Mouse (Mus musculus) gonadal fat pad, adult 2 months (tissue): ENCODE data around the gene Dapp1. TPM values are rescaled to one million over a fixed set of nuclear protein-coding genes. Genes with fewer than 3 reads are reported as not detected.
A peak's percentile ranks its signal among the peaks of the same experiment; 100 is the strongest.

Experiments used
- DNase-seq: peaks from one replicate; pipeline ENCODE4 v3.0.0-alpha.2; 2012; ENCODE audit warnings: low read depth
- polyA plus RNA-seq: library from polyadenylated mRNA; depleted of rRNA; stranded (reverse); fragments of >200 nt; gene quantifications from 2 replicates; pipeline ENCODE4 v1.2.3, GENCODE M21; 2012; rRNA removed

The Dapp1 gene
- polyA plus RNA-seq = 3.1 and 3.3 TPM in 2 replicates

DNA sequence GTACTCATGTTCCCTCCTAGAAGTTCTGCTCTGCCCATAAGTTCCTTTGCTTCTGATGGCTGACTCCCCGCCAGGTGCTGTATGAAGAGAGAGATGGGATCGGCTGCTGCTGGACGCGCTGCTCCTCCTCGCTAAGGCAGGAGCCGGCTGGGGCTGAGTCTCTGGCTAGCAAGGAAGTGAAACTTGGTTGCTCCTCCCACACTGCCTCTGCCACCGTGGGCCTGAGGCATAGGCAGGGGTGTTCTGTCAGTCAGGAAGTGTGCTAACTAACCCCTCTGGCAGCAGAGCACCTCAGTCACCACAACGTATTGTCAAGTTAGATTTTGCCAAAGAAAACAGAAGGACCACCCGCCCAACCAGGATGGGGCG lies at the start of gene Dapp1:
TSS of gene Dapp1 (minus strand) at position 164 of the 369 bp plus-strand sequence.
- DNase-seq = no peak

DNA sequence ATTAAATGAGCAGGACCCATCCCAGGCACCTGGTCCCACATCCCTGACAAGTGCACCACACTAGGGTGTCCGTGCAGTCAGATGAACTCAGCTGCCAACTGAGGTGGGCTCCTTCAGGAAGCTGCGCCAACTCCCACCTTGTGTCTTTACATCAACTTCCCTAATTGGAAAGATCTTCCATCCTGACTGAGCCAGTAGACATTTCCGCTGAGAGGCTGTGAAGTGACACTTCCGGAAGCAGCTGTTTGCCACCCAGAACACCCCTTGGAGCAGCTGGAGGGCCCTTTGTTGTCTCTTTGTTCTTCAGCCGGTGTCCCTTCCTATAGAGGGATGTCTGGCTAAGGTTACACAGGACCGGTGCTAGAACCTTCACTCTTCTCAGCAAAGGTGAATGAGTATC lies 49.2 kb upstream of the Dapp1 start:
- DNase-seq = no peak

DNA sequence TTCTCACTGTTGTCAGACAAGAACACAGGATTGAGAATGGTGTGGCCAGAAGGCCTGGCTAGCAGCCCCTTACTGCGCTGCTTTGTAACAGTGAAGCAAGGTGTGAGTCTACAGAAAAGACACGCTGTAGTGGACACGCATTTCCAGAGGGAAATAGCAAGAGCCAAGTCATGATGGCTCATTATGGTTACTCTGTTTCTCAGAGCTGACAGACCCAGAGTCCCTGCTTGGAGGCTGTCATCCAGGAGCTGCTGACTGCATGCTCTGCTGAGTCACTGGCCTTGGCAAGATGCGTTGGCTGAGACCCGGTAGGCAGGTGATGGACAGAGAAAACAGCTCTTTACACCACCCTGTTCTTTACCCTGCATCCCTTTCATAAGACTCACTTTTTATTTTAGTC lies 48.0 kb upstream of the Dapp1 start:
- no peak for DNase-seq

DNA sequence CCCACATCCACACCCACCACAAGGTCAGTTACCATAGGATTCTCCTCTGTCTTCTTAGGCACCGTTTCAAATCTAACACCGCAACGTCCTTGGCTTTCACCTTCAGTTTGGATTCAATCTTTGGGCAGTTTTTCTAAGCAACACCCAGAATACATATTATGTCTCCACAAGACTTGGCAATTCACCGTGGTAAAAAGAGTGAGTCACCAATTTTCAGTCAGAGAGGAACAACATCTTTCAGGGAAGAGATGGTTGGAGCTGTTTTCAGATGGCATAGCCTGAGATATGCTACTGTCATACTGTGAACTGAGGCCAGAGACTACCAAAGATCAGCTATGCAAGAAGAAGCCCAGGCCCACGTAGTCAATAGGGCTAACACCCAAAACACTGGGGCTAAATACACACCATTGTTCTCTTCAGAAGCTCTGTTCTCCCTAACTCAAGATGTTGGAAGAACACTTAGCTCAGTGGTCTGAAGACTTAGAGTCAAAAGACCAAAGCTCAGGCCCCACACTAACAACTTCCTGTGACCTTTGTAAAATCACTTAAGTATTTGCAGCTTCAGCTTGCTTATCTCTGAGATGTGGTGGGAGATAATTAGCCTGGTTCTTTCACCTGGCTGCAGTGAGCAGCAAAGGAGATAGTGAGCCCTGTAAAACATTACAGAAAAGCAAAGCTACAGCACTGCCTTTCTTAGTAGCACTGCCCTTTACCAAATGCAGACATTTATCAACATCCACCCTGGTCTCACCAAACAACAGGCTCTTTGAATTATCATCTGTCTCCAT lies 46.4 kb upstream of the Dapp1 start:
- no peak for DNase-seq

DNA sequence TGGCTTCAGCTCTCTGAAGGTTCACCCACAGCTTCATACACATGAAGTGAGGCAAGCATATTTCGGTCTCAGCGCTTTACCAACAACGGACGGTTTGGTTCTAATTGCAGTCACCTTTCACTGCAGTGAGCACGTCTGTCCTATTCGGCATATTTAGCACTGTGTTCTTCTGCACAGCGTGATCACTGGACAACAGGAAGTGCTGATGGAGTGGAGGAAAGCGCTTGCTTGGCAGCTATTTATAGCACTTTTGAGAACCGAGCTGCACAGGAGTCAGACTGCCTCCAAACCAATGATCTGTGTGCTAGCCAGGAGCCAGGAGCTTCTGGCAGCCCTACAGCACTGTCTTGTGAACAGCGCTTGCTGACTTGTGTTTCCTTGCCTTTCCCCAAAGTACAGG lies 44.9 kb upstream of the Dapp1 start:
- no peak for DNase-seq

DNA sequence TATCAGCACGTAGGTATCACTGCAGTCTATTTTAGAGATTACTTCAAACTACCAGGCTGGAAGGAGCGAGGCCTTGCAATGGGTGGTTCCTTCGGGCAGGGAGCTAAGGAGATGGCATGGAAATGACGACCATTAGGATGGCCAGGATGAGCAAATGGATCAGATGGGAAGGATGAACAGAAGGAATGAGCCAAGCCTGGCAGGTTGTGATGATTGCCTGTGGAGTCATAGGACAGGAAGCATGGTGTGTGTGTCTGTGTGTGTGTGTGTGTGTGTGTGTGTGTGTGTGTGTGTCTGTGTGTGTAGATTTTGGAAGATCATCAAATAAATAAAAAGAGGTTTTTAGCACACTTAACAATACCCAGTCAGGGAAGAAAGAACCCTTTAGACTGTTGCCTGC lies 41.3 kb upstream of the Dapp1 start:
- no peak for DNase-seq

DNA sequence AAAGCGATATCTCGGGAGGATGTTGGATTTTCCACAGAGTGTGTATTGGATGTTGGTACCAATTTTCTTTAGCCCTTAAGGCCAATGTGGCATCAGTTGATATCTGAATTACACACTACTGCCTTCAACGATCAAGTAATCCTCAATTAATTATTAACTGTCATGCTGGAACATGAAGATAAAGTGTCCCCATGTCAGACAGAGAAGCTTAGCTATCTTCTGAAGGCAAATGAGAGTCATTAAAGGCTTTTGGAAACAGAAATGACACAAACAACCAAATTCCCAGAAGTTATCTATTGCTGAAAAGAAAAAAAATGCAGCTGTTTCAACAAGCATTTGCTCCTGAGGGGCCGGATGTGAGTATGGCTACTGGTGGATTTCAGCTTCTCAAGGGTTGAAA lies 40.7 kb upstream of the Dapp1 start:
- DNase-seq = no peak

DNA sequence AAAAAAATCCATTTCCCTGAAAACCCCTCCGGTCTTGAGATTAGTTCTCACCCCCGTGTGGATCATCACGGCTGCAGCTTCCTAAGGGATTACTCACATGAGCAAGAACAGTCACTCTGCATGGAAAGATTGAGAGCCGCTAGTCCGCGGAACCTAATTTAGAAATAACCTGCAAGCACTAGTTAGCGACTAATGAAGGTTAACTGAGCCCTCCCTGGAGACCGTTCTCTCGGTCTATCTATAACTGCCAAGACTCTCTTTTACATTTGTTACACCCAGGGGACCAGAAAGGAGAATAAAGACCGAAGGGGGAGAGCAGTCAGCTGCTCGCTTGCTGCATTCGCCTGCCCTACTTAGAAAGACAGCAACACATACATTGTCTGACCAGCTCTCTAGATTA lies 35.5 kb upstream of the Dapp1 start:
- DNase-seq = no peak

DNA sequence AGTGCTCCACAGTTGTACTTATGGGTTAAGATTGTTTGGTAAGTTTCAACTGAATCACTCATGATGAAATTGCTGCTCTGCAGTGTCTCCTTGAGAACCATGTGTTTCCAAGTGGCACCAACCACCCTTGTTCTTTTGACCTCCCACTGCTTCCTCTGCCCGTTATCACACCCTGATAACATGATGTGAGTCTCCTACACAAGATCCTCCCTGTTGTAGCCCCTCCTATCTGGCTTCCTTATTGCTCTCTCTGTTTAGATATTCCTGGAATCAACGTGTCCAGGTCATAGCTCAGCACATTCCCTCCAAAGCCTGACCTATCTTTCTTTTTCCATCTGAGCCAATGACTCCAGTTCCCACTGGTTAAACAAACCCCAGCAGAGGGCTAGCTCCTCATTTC lies 33.4 kb upstream of the Dapp1 start:
- no peak for DNase-seq

DNA sequence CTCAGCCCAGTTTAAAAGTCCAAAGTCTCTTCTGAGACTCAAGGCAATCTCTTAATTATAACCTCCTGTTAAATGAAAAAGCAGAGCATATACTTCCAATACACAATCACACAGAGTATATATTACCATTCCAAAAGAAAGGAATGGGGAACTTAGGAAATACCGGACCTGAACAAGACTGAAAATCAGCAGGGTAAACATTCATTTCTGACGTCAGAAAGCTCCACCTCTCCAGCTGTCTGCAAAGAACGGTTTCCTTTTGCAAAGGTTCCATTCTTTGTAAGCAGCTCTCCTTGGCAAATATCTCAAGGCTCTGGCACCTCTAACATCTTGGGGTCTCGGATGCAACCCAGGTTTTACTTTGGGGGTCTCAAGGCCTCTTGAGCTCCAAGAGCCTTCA lies 31.0 kb upstream of the Dapp1 start:
- DNase-seq = no peak

DNA sequence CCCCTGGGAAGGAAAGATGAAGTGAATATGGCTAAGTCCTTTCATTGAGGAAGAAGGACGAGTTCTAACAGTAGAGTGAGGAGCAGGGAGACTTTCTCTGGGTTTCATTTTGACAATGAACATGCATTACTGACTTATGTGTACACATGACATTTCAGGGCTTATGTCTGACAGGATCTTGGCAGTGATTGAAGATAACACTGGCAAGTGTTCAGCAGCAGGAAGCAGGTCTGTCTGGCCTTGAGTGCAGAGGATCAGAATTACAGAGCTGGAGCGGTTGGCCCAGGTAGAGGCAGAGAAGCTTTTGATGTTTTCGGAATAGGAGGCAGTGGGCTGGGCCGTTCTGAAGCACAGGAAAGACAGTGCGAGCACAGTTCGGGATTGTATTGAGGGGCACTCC lies 26.8 kb upstream of the Dapp1 start:
- DNase-seq = no peak

DNA sequence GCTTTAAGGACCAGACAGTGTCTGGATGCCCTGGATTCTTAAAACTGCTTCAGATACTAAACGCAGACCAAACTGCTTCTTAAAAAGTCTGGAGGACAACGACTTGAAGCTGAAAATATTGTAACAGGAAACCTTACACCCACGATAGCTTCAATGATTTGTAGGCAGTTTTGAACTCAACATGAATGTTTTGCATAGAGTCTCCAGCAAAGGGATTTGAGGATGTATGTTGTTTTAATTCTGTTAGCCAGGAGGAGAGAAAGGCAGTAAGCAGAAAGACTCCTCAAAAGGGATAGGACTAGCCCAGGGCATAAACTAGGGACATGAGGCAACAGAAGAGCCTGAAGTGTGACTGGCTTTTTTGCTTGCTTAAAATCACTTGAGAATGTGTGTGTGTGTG lies 25.6 kb upstream of the Dapp1 start:
- no peak for DNase-seq

DNA sequence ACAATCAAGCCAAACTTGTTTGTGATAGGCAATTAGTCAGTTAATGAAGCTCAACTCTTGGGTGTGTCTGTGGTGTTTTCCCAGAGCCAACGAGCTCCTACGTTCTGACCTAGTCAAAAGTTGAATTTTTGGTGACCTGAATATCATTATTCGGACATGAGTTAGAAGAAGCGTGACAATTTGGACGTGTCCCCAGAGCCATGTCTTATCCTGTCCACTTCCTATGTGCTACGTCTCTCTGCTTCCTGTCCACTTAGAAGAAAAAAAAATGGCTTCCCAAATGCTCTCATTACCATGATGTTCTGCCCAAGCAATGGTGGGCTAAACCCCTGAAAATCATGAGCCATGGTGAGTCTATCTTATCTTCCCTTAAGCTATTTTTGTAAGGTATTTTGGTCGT lies 21.9 kb upstream of the Dapp1 start:
- no peak for DNase-seq

DNA sequence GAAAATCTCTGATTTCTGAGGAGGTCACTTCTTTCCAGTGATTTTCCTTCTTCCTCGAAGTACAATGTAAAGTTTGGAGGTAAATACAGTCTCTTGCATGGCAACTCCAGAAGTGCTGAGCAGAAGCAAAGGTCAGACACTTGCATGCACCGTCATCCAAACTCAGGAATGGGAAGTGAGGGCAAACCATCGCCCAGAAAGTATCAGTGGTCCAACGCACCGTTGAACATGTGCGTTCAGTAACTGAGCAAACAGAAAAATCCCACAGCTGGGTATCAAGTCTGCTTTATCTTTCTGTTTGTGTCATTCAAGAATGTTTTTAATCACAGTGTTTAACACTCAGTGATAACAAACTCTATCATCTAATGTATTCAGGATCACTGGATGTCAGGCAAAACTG lies 21.2 kb upstream of the Dapp1 start:
- no peak for DNase-seq

DNA sequence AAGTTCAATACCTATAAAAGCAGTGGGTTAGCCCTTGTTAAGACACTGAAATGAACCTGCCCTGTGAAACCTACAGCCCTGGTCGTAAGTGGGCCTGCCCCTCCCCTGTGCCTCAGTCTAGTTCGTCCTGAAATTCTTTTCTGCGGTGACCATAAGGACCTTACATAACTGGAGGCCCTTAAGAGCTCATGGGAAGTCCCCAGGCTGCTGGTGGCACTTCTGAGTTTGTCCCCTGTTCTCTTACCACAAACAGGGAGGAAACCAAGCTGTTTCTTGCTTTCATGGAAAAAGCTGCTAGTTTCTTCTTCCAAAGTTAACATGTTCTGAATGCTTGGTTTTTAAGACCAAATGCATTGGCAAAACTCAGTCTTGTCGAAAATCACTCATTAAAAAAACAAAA lies 20.5 kb upstream of the Dapp1 start:
- no peak for DNase-seq

DNA sequence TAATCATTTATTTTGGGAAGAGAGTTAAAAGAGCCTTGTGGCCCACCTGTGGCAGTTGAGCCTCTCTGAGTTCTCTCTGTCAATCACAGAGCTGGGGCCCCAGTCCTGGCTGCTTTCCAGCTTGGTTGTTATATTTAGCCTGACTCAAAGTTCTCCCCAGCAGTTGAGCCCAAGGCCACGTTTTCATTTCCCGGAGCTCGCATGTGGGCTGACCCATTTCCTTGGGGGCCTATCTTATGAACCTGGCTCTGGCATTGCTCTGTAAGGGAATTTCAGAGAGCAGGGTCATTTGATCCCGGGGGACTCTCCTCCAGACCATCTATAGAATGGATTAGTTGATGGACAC lies 19.4 kb upstream of the Dapp1 start:
- no peak for DNase-seq

DNA sequence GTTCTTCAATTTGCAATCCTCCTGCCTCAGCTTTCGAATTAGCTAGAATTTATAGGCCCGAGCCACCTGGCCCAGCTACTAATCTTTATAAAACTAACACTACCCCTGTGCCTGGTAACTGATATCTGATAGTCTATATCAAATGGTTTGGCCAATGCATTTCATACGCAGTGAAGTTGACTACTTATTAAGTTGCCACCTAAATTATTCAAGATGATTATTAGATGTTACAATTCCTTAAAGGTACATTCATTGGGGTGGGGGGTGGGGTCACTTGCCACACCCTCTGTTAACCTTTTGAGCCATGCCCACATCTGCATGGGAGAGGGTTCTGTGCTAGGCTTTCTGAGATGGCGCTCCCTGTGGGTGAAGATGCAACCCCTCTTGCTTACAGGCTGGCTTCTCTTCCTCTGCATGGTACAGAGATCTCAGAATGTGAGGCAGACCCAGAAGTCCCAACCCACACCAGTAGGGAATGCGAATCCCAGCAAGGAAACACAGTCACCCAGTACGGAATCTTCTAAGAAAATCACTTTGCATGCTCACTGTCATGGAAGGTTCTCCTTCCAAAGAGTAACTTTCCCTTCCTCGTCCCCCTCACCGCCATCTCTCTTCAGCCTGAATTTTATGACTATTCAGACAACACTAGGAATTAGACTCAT lies 18.8 kb upstream of the Dapp1 start:
- no peak for DNase-seq

DNA sequence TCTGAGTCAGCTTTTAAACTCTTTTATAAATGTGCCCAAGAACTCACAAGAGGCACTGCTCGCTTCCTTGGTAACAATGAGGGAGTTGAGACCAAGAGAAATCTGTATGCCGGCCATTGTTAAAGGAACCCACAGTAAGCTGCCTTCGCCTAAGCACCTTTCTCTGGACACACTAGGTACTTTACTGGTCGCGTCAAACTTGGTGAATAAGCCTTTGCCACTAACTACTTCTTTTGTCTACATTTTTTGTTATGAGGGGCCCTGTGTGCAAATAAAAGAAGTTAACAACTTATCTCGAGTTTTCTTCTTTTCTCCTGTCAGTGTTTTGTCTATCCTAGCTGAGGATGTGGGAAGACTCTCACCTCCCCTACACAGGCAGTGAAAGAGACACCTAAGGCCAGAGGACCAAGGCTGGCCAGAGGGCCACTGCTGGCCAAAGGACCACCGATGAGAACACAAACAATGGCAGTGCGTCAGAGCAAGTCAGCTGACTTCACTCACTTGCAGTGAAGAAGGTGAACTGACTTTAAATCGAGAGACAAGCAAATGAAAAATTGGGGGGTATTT lies 18.0 kb upstream of the Dapp1 start:
- DNase-seq = no peak

DNA sequence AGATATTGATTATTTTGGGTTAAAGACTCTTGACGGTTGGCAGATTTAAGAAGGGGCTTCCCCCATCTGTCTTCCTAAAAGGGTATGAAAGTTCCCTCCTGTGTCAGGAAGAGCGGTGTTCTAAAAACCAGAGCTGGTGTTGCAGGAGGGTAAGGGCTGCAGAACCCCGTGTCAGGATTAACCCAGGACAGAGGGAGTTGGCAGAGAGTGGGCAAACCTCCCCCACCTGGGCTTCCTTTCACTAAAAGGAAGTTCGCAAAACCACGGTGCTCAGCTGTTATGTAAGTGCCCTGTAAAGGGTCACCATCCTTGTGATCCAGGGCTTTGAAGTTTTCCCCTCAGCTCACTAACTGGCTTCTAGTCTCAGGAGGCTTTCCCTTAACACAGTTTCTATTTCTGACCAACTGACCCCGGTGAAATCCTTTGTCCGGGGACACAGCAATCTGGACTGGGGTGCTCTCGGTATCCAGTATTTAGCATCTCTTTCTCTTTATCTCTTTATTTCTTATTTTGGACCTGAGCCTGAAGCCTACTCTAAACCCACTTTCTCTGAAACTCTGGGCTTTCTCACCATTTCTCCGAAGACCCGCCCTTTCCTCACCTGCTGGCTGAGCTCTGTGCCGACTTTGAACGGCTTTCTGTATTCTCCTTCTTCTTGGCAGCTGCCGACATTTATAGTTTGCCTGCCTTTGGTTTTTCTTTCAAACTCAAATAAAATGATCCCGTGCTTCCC lies 17.3 kb upstream of the Dapp1 start:
- DNase-seq = no peak

DNA sequence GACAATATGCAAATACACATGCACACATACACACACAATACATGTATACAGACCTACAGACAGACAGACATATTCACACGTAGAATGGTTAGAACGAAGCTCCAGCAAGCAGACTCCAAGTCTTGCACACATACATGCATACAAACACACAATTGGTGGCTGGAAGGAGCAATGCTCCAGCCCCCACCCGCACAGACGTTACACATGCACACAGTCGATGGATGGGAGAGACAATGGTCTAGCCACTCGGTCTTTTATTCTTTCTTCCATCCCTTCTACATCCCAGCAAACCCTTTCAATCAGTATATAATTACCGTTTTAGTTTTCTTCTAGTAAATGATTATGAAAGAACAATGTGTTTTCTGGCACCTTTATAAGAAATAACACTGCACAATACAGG lies 14.1 kb upstream of the Dapp1 start:
- DNase-seq = no peak

DNA sequence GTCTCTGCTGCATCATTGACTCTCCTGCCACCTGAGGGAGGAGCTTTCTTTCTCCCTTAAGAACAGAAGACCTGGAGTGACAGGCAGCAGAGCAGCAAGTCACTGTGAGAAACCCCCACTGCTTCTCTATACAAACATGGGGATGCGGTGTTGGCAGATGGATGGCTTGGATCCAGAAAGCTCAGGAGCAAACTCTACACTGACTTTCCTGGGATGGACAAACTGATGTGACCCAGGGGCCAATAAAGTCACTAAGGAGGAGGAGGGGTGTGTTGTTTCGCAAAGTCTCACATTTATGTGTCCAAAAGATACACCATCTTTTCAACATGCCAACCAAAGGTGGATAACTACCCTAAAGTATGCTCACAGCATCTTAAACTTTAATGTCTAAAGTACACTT lies 12.9 kb upstream of the Dapp1 start:
- DNase-seq = no peak

DNA sequence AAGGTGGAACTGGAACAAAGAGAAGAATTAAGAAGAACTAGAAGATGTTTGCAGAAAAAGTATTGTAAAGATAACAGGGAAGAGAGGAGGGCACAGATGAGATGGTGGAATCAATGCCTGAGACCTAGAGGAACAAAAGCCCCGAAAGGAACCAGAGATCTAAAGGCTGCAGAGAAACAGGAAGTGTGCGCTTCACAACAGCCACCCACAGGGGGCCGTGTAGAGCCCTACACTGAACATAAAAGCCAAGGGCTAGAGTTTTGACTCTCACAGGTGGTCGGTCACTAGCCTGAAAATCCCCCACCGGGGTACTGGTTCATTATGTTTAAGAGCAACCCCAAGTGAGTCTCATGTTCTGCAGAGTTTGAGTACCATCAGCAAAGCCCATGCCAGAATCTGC lies 11.0 kb upstream of the Dapp1 start:
- DNase-seq = no peak

DNA sequence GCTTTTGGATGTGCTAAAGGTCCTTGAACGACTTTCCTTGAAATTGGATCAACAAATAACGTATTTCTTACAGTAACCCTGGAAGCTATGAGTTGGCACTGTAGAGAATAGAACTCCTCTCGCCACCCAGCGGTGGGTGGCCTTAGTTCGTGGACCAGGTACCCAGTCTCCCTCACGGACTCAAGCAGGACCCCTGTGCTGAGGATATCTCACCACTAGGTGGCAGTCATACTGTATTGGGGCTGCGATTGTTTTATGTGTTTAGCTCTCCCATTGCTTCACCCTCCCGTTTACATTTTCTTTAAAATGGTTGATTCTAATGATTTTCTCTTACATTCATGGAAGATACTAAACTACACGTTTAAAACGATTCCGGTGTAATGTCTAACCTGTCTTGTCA lies 9.8 kb upstream of the Dapp1 start:
- peak; percentile 37 for DNase-seq
